Mouse (Mus musculus) ES-Bruce4 (cell line): ENCODE data around the gene Slc29a3.

Source experiments
- CTCF ChIP-seq: IDR thresholded peaks from one replicate; pipeline ENCODE4 v1.8.1; 2011; ENCODE audit warnings: low read depth, low read length
- POLR2A ChIP-seq: IDR thresholded peaks from one replicate; pipeline ENCODE4 v1.8.1; 2011; ENCODE audit warnings: low read length; ENCODE audit not compliant: insufficient read depth

DNA sequence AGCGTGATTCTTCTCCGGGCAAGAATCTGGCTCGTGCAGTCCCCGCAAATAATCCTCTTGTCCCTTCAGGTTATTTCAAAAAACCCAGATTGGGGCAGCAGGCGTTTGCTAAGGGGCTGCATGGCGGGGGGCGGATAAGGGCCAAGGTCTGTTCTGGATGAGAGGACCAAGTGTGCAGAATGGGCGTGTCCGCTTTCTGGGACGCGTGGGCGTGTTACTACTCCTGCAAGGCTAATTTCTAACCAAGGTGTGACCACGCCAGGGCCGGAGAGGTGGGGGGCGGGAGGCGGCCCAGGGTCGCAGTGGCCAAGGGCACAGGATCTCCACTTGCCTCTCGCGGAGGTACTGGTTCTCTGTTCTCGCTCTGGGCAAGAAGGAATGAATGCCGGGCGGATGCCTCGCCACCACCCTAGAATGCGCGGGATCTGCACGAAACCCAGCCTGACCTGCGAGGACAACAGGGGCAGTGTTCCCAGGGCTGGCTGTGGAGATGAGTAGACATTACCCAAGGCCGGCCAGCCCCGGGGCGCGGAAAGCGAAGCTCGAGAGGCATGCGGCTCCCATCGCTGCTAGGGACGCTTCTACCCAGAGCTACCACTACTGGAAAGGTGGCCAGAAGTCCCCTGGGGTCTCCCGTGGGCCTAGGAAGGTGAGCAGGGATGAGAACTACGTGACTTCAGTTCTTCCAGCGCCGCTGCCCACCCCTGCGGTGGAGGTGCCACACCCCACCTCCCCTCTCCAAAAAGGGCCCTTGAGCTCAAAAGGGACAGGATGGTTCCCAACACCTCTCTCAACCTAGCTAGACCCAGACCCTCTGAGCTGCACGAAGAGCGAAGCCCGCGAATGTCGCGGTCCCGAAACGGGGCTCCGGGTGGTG, 66.6 kb downstream of the Slc29a3 start:
- TF ChIP-seq CTCF (no peak), POLR2A (no peak)
